Mouse (Mus musculus): ENCODE data around the gene Ankrd10.
A peak's percentile ranks its signal among the peaks of the same experiment; 100 is the strongest.

DNA sequence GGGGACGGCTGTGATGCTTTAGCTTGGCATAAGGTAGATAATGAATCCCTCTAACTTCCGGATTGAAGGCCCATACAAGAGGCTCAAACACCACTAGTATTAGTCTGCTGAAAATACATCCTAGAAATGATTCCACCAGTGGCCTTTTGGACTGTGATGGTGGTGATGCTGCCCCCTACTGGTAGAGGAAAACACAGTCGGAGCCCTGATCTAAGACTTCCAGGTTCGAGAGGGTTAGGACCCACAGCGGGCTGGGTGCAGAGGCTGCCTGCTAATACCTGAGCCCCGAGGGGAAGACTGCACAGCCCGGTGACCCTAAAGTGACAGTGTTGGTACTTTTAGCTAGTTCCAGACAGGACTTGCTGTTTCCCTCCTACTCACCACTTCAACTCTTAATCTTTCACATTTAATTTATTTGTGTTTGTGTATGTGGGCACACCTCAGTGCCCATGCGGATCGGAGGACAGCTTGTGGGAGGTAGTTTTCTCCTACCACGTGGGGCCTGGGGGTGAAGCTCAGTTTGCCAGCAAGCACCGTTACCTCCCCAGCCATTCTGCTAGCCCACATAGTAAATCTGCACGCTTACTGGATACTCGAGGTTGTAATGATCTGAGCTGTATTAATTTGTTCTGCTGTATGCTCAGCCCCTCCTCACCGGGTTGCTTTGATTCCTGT lies 33.4 kb downstream of the Ankrd10 start:
- TF ChIP-seq CTCF (conservative IDR thresholded peaks at IDR 0.05; ENCODE audit: insufficient read depth, insufficient read length, low read depth, low read length) (peak; percentile 81), POLR2A (IDR thresholded peaks at IDR 0.05; ENCODE audit: low read depth, low read length) (no peak)

Measured in kidney, adult 2 months (tissue).